Mouse (Mus musculus) C2C12 (cell line): ENCODE measurements at regions not wholly inside any gene's neighbourhood (a gene's known extent, or its start where the extent isn't known, plus 50 kb on each side); places are given as distances from the start of the nearest gene placed in this dataset.
"Not testable (repeated sequence)": the region's sequence is repeated elsewhere in the genome, so short reads cannot be mapped to it uniquely, and the experiment has no call there.

Experiments
- CEBPB ChIP-seq: IDR thresholded peaks from one replicate; pipeline ENCODE4 v1.6.1; 2011; ENCODE audit warnings: low read depth, mild to moderate bottlenecking, control low read depth, moderate library complexity
- CTCF ChIP-seq: IDR thresholded peaks from one replicate; pipeline ENCODE4 v1.5.1; 2011; ENCODE audit not compliant: control insufficient read depth, insufficient read depth, insufficient read length
- FOSL1 ChIP-seq: IDR thresholded peaks from one replicate; pipeline ENCODE4 v1.8.0; 2011; ENCODE audit warnings: mild to moderate bottlenecking, low read length; ENCODE audit not compliant: poor library complexity, insufficient read depth, severe bottlenecking
- MAX ChIP-seq: IDR thresholded peaks from one replicate; pipeline ENCODE4 v1.6.1; 2011; ENCODE audit warnings: mild to moderate bottlenecking, control low read depth
- MYOD1 ChIP-seq: IDR thresholded peaks from one replicate; pipeline ENCODE4 v1.6.1; 2011; ENCODE audit warnings: low read depth; ENCODE audit not compliant: control insufficient read depth, insufficient read length
- MYOG ChIP-seq: IDR thresholded peaks from one replicate; pipeline ENCODE4 v1.6.1; 2011; ENCODE audit not compliant: control insufficient read depth, insufficient read length; ENCODE audit errors: extremely low read depth
- USF1 ChIP-seq: IDR thresholded peaks from one replicate; pipeline ENCODE4 v1.6.1; 2011; ENCODE audit warnings: low read depth, mild to moderate bottlenecking, control low read depth, moderate library complexity

- not testable (repeated sequence) for TF ChIP-seq CTCF, CEBPB, USF1, MYOD1, MAX, FOSL1, MYOG
These were observed 87.2 kb downstream of the Hsp90b1 start for GRCm38 (mm10) chr10:86617958-86618664.
